Mouse (Mus musculus) monocyte, adult 5-6 weeks (primary cell): Measurements from ENCODE around the gene Opcml. TPM values are rescaled to one million over a fixed set of nuclear protein-coding genes. Genes with fewer than 3 reads are reported as not detected.

Experiments used
- ATAC-seq: fragments of 153-309, 156-312 bp; replicated peaks from 2 replicates; pipeline ENCODE4 v1.8.0; 2017; ENCODE audit warnings: mild to moderate bottlenecking; ENCODE audit not compliant: low TSS enrichment, insufficient number of reproducible peaks, severe bottlenecking, poor library complexity, low FRiP score
- total RNA-seq: library from RNA; stranded (forward); fragments of 200-1000, 200-491, 200-594 nt; gene quantifications from 3 replicates; pipeline ENCODE4 v1.2.3, GENCODE M21; 2017

The Opcml gene
- total RNA-seq, 1 experiment from 2014 or later, result not detected

DNA sequence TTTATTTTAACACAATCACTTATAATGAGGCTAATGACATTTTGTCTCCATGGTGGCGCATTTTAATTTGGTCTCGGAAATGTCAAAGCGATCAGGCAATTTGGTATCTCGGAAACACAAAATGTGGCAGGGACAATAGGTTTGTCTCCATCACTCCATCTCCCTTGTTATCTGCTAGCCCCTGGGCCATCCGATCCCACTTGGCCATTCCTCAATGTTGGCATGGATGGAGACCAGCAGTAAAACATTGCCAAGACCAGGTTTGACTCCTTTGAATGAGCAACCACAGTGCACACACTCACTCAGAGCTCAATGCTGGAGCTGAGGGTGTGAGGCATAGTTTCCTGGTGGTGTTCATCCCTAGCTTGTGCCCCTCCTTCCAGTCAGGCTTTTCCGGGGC, 32.1 kb downstream of the Opcml start:
- no peak for ATAC-seq

DNA sequence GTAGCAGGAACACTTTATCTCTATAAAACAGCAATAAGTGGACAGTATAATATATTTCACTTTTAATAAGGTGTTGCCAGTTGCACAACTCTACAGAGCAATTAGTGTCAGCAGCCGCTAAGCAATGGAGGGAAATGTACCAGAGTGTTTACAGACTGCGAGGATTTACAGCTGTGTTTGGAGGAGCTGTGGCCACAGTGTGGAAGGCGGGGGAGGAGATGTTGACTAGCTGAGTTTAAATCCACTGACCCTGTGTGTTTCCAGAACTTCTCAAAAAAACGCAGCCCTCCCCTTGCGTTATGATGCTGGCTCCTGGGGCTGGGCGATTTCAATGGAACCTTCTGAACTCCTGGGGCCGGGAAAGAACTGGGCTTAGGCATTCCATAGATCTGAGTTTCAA, 33.8 kb downstream of the Opcml start:
- no peak for ATAC-seq

DNA sequence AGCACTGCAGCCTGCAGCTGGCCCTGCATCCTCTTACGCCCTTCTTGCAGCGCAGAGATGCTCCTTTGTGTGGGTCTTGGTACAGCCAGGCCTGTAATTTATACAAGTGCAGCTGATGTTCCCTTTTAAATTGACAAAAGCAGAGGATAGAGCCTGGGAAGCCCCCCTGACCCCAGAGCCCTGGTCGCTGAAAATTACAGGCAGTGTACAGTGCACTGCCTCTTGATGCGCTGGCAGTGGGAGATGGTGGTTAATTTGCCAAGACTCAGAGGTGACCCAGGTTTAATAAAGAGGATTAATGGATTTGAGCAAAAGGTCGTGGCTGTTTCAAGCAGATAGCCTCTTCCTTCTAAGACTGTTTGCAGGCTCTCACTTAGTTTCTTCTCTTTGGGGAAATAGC, 39.9 kb downstream of the Opcml start:
- no peak for ATAC-seq

DNA sequence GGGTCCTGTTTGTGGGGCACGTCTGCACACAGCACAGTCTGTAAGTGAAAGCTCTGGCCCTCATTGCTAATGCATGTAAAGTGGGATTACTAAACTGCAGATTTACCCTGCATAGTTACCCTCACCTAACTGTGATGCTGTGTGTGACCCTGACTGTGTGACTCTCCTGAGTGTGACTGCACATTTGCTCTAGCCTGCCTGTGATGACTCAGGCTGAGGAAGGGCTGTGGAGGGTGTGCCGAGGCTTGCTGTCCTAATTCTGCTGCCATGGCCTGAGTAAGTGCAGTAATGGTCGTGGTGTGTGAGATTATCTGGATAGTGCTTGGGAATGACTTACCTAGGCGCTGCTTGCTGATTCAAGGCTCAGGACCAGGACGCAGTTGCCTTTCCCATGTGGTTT, 52.2 kb downstream of the Opcml start:
- no peak for ATAC-seq

DNA sequence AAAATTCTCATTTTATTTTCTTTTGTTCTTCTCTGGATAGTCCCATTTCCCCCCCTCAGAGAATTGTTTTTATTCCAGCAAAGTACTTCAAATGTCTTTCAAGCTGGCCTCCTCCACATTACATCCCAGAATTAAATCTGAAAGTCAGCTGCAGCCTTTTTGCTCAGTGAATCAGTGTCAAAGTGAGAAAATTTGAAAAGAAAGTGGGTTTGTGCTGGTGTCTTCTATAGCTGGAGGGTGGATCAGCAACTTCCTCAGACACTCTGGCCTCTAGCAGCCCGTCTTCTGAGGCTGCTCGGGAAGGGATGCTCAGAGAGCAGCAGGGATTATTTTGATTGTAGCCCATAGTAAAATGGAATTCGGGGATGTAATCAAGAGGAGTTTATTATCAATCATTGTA, 81.0 kb downstream of the Opcml start:
- ATAC-seq, result no peak

DNA sequence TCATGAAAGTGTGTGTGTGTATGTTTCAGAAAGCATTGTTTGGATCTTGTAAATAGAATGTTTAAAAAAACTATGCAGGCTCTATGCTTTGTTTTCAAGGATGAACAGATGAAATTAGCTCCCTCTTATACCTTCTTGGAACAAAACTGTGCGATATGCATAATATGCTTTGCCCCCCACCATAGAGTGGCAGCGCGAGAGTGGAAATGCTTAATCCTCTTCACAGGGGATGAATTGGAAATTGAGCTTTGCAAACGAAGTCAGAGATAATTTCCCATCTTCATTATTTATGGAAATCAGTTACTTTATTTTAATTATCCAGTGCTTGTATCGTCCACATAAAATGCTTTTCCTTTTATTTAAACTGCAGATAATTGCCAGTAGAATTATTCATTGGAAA, 99.1 kb downstream of the Opcml start:
- no peak for ATAC-seq

DNA sequence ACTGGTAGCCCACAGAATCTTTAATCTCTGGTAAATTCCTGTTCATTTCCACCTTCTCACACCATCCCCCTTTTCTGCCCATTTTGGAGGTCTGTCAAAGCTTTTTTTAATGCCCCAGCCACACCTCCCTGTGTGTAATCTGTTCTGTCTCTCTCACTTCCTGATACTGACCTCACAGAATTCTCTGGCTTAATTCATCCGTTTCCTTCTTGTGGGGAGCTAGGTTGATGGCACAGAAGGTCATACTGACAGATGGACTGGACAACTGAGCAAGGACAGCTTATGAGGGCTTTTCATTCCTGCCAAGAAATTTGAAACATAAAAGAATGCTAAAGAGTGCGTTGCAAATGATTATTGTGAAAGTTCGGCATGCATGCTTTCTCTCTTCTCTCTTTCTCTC, 126.7 kb downstream of the Opcml start:
- ATAC-seq, result no peak

DNA sequence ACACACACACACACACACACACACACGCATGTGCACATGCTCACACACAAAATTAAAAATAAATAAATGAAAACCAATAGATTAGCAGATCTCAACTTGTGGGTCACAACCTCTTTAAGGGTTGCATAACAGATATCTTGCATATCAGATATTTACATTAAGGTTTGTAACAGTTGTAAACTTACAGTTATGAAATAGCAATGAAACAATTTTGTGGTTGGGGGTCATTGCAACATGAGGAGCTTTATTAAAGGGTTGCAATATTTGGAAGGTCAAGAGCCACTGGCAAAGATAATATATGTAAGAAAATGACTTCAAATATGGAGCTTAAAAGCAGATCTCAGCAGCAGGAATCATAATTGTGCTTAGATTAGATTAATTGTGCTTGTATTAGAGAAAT, 132.9 kb downstream of the Opcml start:
- ATAC-seq, result no peak

DNA sequence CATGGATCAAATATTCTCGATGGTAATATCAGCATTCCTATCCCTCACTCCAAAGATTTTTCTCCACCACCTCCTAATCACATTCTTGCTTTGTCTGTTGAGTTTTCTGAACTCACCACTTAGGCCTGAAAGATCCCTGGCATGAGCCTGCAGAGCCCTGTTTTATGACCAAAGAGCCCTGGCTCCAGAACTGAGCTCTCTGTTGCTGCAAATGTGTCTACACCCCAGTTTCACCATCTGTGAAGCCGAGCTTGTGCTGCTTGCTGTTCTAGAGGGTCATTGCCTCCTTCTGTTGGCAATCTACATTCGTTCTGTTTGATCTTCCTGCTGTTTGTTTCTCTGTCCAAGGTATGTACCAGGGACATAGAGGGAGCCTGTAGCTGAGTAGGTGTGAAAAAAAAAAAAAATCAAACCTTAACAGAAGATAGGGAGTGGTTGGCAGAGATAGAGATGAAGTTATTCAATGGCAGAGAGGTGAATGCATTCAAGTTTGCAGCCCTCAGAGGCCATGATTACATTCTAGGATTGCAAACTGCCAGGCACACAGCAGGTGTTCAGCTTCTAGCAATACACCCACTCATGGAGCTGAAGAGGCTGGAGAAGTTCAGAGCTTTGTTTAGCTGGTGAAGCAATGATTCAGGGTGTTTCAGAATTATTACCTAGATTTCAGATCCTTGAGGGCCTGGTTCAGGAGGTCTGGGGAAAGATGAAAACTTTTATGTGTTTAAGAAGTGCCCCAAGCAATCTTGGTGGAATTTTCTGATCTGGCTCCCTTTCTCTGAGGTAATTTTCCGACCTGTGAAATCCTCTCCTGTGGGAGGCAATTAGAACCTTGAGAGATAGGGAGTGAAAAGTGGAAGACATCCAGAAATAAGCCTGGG, 133.6 kb downstream of the Opcml start:
- ATAC-seq, result no peak

DNA sequence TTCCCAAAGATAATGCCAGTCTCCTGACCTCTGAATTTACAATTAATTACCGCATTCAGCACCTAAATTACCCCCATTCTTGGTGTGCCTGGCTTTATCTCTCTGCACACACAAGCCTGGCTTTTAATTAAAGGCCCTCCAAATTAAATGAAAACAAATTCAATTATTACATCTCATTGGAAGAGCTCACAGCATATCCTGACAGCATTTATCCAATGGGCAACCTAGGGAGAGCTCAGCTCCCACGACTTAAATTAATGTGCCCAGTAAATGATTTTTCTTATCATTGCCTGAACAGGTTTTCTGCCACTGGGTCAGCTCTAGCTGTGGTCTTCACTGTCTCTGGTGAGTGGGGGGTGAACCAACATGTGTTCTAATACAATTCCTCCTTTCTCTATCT, 135.1 kb downstream of the Opcml start:
- no peak for ATAC-seq

DNA sequence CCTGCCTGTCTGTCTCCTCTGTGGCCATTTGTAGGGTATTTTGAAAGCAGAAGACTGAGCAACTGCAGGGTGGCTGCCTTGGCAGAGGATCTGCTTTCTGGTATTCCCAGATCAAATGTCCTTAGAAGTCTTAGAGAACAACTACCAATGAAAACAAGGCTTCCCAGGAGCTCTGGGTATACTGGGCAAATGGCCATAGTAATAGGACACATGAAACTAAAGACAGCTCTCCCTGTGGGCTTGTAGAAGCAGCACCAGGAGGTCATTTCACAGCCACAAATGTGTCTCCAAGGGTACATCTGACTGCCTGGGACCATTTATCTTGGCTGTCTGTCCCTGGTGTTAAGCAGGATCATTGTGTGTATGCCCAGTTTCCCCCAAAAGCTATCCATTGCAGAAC, 146.7 kb downstream of the Opcml start:
- no peak for ATAC-seq

DNA sequence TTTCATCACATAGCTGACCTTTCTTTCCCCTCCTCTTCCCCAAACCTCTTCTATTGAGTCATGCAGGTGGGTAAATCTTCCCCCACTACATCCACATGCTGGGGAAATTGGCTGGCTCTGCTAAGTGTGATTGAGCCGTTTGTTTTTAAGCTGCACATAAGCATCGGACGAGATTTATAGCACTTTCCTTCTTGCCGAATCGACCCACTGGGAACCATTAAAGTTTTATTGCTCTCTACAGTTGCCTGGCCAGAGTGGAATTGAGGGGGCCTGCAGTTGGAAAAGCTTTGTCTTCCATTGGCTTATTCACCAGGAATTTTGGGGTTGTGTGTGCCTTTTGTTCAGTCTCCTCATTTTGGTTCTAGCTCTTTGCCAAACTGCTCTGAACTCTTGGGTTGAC, 147.1 kb downstream of the Opcml start:
- ATAC-seq, result no peak

DNA sequence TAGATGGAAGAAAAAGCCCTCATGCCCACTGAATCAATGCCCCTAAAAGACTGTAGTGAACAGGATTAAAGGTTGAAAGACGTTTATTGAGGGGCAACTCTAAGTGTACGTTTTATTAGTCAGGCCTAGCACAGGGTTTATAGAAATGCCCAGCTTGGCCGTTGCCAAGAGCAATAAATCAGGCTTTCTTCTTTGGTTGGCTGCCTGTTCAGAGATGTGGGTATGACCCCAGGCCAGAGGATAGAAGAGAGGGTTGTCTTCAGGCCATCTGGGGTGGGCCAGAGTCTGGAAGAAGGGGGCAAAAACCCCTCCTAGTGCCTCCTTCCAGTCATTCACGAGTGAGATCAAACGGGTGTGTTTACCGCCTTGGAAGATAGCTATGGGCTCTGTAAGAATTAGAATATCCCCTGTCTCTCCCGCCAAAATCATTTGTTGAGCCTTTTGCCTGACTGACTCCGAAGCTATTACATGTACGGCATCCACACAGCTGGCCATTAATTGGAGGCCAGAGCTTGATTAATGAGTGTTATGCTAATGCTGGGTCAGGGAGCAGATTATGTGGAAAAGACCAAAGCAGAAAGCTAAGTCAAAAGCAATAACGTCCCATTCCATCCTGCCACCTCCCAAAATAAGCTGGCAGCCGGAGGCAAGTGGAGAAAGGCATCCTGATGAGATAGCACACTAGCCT, 154.9 kb downstream of the Opcml start:
- no peak for ATAC-seq

DNA sequence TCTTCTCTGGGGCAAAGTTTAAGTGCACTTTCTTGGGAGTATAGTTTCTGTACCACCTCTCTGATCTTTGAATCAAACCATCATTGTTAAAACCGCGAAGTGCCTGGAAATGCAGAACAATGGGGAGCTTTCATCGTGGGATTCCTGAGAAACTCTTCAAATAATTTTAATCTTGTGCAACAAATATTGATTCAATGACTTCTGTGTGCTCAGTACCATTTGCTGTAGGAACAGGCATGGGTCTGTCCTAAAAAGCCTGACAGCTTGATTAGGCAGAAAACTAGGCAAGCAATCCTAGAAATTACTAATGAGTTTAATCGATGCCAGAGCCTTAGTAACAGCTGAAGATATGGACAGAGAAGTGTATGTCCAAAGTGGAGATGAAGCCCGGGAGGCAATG, 160.5 kb downstream of the Opcml start:
- ATAC-seq, result no peak

DNA sequence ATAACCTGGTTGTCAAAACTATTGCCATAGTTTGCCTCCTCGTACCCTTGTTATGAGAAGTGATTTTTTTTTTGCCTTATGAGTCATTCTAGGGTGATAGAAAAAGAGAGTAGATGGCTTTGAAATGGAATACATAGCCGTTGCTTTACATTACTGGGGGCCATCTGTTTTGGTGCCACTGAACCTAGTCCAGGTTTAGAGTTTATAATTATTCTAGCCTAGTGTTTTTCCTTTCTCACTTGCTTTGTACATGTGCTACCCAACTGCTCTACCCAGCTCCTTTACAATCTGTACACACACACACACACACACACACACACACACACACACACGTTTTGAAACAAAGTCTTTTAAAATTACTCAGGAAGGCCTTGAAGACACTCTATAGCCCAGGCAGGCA, 171.1 kb downstream of the Opcml start:
- no peak for ATAC-seq

DNA sequence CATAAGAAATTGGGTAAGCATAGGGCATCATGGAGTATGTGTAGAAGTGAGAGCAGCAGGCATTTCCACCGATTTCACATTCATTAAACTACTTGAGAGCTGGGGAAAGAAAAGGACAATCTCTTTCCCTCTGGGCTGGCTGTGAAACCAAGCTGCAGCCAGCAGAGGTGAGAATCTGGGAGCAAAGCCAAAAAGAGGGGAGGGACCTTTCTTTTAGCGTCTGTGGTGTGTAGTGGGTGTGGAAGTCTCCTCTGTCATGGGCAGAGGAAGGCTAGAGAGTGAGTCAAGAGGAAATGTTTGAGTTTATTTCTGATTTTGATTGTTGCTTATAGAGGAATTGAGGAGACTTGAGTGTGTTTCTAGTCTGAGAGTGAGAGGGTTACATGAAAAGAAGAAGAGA, 172.8 kb downstream of the Opcml start:
- ATAC-seq, result no peak

DNA sequence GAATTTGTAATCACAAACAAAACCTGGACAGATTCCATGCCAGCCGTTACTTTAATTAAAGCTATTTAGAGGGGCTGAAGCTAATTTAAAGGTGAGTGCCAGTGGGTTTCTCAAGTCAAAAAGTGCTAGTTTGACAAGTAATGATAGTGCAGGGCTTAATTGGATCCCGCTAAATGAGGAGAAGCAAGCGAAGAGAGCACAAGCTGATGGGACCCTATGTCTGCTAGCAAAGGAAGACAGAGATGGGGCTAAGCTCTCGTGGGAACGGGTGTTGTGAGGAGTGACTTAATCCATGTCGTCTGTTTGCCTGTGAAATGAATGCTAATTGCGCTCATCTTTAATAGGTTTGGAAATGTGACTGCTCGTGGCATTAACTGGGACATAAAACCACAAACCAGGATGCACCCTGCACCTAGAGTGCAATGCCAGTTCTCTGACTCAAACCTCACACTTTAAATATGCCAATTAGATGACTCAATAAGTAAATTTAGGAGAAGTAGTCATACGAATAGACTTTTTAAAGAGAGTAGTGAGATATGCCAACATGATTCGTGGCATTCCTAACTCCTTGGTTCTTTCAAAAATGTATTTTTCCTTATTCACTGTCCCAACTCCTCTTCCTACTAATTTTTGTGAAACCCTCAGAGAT, 174.5 kb downstream of the Opcml start:
- ATAC-seq, result no peak

DNA sequence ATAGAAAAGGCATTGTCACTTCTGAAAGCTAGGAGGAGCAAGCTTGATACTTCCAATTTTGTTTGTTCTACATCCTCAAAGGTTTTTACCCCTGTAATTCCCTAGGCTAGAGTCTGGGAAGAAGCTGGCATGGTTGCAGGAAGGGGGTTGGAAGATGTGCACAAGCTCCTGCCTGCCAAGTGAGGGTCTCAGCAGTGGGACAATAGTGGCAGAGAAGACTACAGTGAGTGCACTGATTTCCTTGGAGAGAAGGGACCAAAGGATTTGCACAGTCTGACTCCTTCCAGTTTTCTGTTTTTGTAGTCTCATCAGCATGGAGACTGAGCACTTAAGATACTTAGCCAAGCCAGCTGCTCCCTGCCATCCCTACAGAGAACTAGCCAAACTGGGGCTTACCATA, 177.7 kb downstream of the Opcml start:
- no peak for ATAC-seq

DNA sequence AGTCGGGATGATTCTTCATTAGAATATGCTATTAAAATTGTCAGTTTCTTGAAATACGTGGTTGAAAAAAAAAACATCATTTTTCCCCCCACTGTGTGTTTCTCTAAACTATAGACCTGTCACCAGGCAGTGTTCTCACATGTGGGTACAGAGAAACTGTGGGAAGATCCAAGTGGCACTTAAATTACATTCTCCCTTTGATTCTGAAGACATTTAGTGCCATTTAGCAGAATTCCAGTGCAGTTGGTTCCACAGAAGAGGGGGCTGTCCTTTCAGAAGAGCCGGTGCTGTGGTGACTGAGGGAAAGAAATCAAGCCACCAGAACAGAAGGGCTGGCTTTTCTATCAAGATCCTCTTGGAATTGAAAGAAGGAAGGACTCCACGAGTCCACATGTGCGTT, 181.7 kb downstream of the Opcml start:
- no peak for ATAC-seq

DNA sequence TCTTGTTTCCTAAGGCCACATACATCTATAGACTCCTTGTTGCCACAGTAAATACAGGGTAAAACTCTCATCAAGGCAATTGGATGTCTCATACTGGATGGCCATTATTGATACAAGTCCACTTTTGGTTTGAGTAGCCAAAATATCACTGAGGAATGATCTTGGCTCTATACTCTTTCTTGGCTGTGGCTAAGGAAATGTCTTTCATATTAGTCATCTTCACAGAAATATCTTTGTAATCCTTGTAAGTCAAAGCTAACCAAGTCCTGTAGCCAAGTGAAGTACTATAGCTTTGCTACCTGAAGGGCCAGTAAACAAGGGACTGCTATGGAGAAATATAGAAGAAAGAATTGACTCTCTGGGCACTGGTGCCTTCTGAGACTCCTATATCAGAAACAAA, 192.0 kb downstream of the Opcml start:
- ATAC-seq, result no peak
